Mouse (Mus musculus) thymus, postnatal 0 days (tissue): ENCODE measurements around the gene Itpr1. TPM values are rescaled to one million over a fixed set of nuclear protein-coding genes. Genes with fewer than 3 reads are reported as not detected.

Experiments used
- DNase-seq: peaks from one replicate; pipeline ENCODE4 v3.0.0-alpha.2; 2015; ENCODE audit warnings: low spot score
- polyA plus RNA-seq: library from polyadenylated mRNA; unstranded; fragments of >200 nt; fragmentation: Nextera tagmentation; extraction: Ambion mirVana; gene quantifications from 2 replicates; pipeline ENCODE4 v1.2.1, GENCODE M21; 2015

The Itpr1 gene
- polyA plus RNA-seq, 1 experiment from 2014 or later = 18.0 TPM

GRCm38 (mm10) chr6:108276880-108277507 lies 64.1 kb downstream of the Itpr1 start:
- no peak for DNase-seq

GRCm38 (mm10) chr6:108277622-108278396 lies 64.9 kb downstream of the Itpr1 start:
- DNase-seq = no peak

- DNase-seq = no peak
Measured at GRCm38 (mm10) chr6:108278826-108279630, 66.1 kb downstream of the Itpr1 start.

GRCm38 (mm10) chr6:108282131-108282530 lies 69.2 kb downstream of the Itpr1 start:
- DNase-seq = no peak

GRCm38 (mm10) chr6:108282621-108283020 lies 69.7 kb downstream of the Itpr1 start:
- DNase-seq = no peak

GRCm38 (mm10) chr6:108284688-108285087 lies 71.8 kb downstream of the Itpr1 start:
- DNase-seq = no peak

- no peak for DNase-seq
Measured at GRCm38 (mm10) chr6:108288979-108289378, 76.1 kb downstream of the Itpr1 start.

GRCm38 (mm10) chr6:108290978-108291377 lies 78.1 kb downstream of the Itpr1 start:
- no peak for DNase-seq

GRCm38 (mm10) chr6:108291556-108291955 lies 78.7 kb downstream of the Itpr1 start:
- no peak for DNase-seq

- no peak for DNase-seq
Measured at GRCm38 (mm10) chr6:108301856-108302255, 89.0 kb downstream of the Itpr1 start.

- DNase-seq = no peak
Measured at GRCm38 (mm10) chr6:108303619-108304567, 91.0 kb downstream of the Itpr1 start.

- no peak for DNase-seq
Measured at GRCm38 (mm10) chr6:108305171-108305779, 92.4 kb downstream of the Itpr1 start.

- DNase-seq = no peak
Measured at GRCm38 (mm10) chr6:108306240-108306639, 93.3 kb downstream of the Itpr1 start.

- peak; percentile 54 for DNase-seq
Measured at GRCm38 (mm10) chr6:108306910-108307584, 94.2 kb downstream of the Itpr1 start.

GRCm38 (mm10) chr6:108307770-108308169 lies 94.9 kb downstream of the Itpr1 start:
- DNase-seq = peak; percentile 49

- DNase-seq = no peak
Measured at GRCm38 (mm10) chr6:108309391-108310182, 96.7 kb downstream of the Itpr1 start.

- DNase-seq = no peak
Measured at GRCm38 (mm10) chr6:108313056-108313455, 100.2 kb downstream of the Itpr1 start.

- peak; percentile 68 for DNase-seq
Measured at GRCm38 (mm10) chr6:108313997-108314396, 101.1 kb downstream of the Itpr1 start.

GRCm38 (mm10) chr6:108316268-108316824 lies 103.5 kb downstream of the Itpr1 start:
- no peak for DNase-seq
